Mouse (Mus musculus): ENCODE data around the gene Vill. TPM values are rescaled to one million over a fixed set of nuclear protein-coding genes. Genes with fewer than 3 reads are reported as not detected.

Gene Vill
- polyA plus RNA-seq, 1 experiment: 4.3 TPM

- Histone ChIP-seq H3K27ac (ENCODE audit: insufficient read depth, low read depth, low read length) (no peak overlapping the region), H3K4me1 (ENCODE audit: control insufficient read depth, insufficient read depth, insufficient read length, low read length) (peaks cover 8% of the 10 kb centered on the region), H3K27me3 (ENCODE audit: control insufficient read depth, insufficient read depth, low read length) (no peaks in the 10 kb centered on the region), H3K4me3 (ENCODE audit: low read depth, low read length) (no peak overlapping the region), H3K36me3 (ENCODE audit: control insufficient read depth, insufficient read depth, low read length) (peaks cover 9% of the 10 kb centered on the region)
- 2% methylated on average over 6 of the region's 6 CpGs for WGBS
- TF ChIP-seq CTCF (IDR thresholded peaks at IDR 0.05; ENCODE audit: extremely low read depth, insufficient read length, insufficient replicate concordance, low read depth, low read length): peak; percentile 97; the same call in 1 of the 2 replicates
- no peak for TF ChIP-seq POLR2A (IDR thresholded peaks at IDR 0.05; ENCODE audit: low read depth, low read length)
Observed at GRCm38 (mm10) chr9:119067601-119068000, 15.0 kb downstream of the Vill start.

GRCm38 (mm10) chr9:119068266-119068665, 15.7 kb downstream of the Vill start:
- Histone ChIP-seq H3K4me1 (ENCODE audit: control insufficient read depth, insufficient read depth, insufficient read length, low read length) (peaks cover 8% of the 10 kb centered on the region), H3K27ac (ENCODE audit: insufficient read depth, low read depth, low read length) (no peak overlapping the region), H3K27me3 (ENCODE audit: control insufficient read depth, insufficient read depth, low read length) (no peaks in the 10 kb centered on the region), H3K36me3 (ENCODE audit: control insufficient read depth, insufficient read depth, low read length) (peaks cover 12% of the 10 kb centered on the region), H3K4me3 (ENCODE audit: low read depth, low read length) (no peak overlapping the region)
- WGBS: 45% methylated on average over 11 of the region's 11 CpGs
- TF ChIP-seq POLR2A (IDR thresholded peaks at IDR 0.05; ENCODE audit: low read depth, low read length): no peak; the same call in 1 of the 2 replicates
- TF ChIP-seq CTCF (IDR thresholded peaks at IDR 0.05; ENCODE audit: extremely low read depth, insufficient read length, insufficient replicate concordance, low read depth, low read length): no peak

GRCm38 (mm10) chr9:119070173-119070825, 17.7 kb downstream of the Vill start:
- Histone ChIP-seq H3K27me3 (ENCODE audit: control insufficient read depth, insufficient read depth, low read length) (no peaks in the 10 kb centered on the region), H3K36me3 (ENCODE audit: control insufficient read depth, insufficient read depth, low read length) (peaks cover 24% of the 10 kb centered on the region), H3K4me1 (ENCODE audit: control insufficient read depth, insufficient read depth, insufficient read length, low read length) (peaks cover 10% of the 10 kb centered on the region), H3K4me3 (ENCODE audit: low read depth, low read length) (no peak overlapping the region), H3K27ac (ENCODE audit: insufficient read depth, low read depth, low read length) (no peak overlapping the region)
- TF ChIP-seq POLR2A (IDR thresholded peaks at IDR 0.05; ENCODE audit: low read depth, low read length): no peak
- TF ChIP-seq CTCF (IDR thresholded peaks at IDR 0.05; ENCODE audit: extremely low read depth, insufficient read length, insufficient replicate concordance, low read depth, low read length): no peak
- 77% methylated on average over 13 of the region's 13 CpGs for WGBS

GRCm38 (mm10) chr9:119071786-119072185, 19.2 kb downstream of the Vill start:
- 71% methylated on average over 9 of the region's 9 CpGs for WGBS
- Histone ChIP-seq H3K27ac (ENCODE audit: insufficient read depth, low read depth, low read length) (no peak overlapping the region), H3K4me1 (ENCODE audit: control insufficient read depth, insufficient read depth, insufficient read length, low read length) (peaks cover 23% of the 10 kb centered on the region), H3K36me3 (ENCODE audit: control insufficient read depth, insufficient read depth, low read length) (peaks cover 24% of the 10 kb centered on the region), H3K4me3 (ENCODE audit: low read depth, low read length) (no peak overlapping the region), H3K27me3 (ENCODE audit: control insufficient read depth, insufficient read depth, low read length) (no peaks in the 10 kb centered on the region)
- TF ChIP-seq CTCF (IDR thresholded peaks at IDR 0.05; ENCODE audit: extremely low read depth, insufficient read length, insufficient replicate concordance, low read depth, low read length): no peak
- no peak for TF ChIP-seq POLR2A (IDR thresholded peaks at IDR 0.05; ENCODE audit: low read depth, low read length)

- WGBS: 77% methylated on average over 15 of the region's 15 CpGs
- H3K4me3 ChIP-seq (ENCODE audit: low read depth, low read length): no peak overlapping the region
- H3K27ac ChIP-seq (ENCODE audit: insufficient read depth, low read depth, low read length): no peak overlapping the region
- no peaks in the 10 kb centered on the region for H3K27me3 ChIP-seq (ENCODE audit: control insufficient read depth, insufficient read depth, low read length)
- TF ChIP-seq CTCF (IDR thresholded peaks at IDR 0.05; ENCODE audit: extremely low read depth, insufficient read length, insufficient replicate concordance, low read depth, low read length): no peak
- no peak for TF ChIP-seq POLR2A (IDR thresholded peaks at IDR 0.05; ENCODE audit: low read depth, low read length)
- peaks cover 24% of the 10 kb centered on the region for H3K36me3 ChIP-seq (ENCODE audit: control insufficient read depth, insufficient read depth, low read length)
- H3K4me1 ChIP-seq (ENCODE audit: control insufficient read depth, insufficient read depth, insufficient read length, low read length): peaks cover 17% of the 10 kb centered on the region
Observed at GRCm38 (mm10) chr9:119073184-119073895, 20.8 kb downstream of the Vill start.

GRCm38 (mm10) chr9:119075685-119076084, 23.1 kb downstream of the Vill start:
- TF ChIP-seq CTCF (IDR thresholded peaks at IDR 0.05; ENCODE audit: extremely low read depth, insufficient read length, insufficient replicate concordance, low read depth, low read length) (no peak), POLR2A (IDR thresholded peaks at IDR 0.05; ENCODE audit: low read depth, low read length) (no peak)
- Histone ChIP-seq H3K36me3 (ENCODE audit: control insufficient read depth, insufficient read depth, low read length) (peaks cover 27% of the 10 kb centered on the region), H3K4me1 (ENCODE audit: control insufficient read depth, insufficient read depth, insufficient read length, low read length) (peaks cover 26% of the 10 kb centered on the region), H3K27me3 (ENCODE audit: control insufficient read depth, insufficient read depth, low read length) (no peaks in the 10 kb centered on the region), H3K27ac (ENCODE audit: insufficient read depth, low read depth, low read length) (peak overlapping the region; percentile 69), H3K4me3 (ENCODE audit: low read depth, low read length) (no peak overlapping the region)
- 56% methylated on average over 16 of the region's 16 CpGs for WGBS

GRCm38 (mm10) chr9:119080040-119080675, 27.6 kb downstream of the Vill start:
- no peak for TF ChIP-seq CTCF (IDR thresholded peaks at IDR 0.05; ENCODE audit: extremely low read depth, insufficient read length, insufficient replicate concordance, low read depth, low read length)
- TF ChIP-seq POLR2A (IDR thresholded peaks at IDR 0.05; ENCODE audit: low read depth, low read length): no peak
- Histone ChIP-seq H3K4me1 (ENCODE audit: control insufficient read depth, insufficient read depth, insufficient read length, low read length) (peaks cover 49% of the 10 kb centered on the region), H3K27ac (ENCODE audit: insufficient read depth, low read depth, low read length) (peak overlapping the region; percentile 95), H3K27me3 (ENCODE audit: control insufficient read depth, insufficient read depth, low read length) (no peaks in the 10 kb centered on the region), H3K4me3 (ENCODE audit: low read depth, low read length) (no peak overlapping the region), H3K36me3 (ENCODE audit: control insufficient read depth, insufficient read depth, low read length) (peaks cover 5% of the 10 kb centered on the region; the same call in 1 of the 2 replicates)
- 33% methylated on average over 5 of the region's 5 CpGs for WGBS

All from small intestine, adult 2 months (tissue).